Mouse (Mus musculus): Measurements from ENCODE around the gene Ate1. TPM values are rescaled to one million over a fixed set of nuclear protein-coding genes. Genes with fewer than 3 reads are reported as not detected.

The Ate1 gene
- 77.3 TPM for polyA plus RNA-seq (2014; fragmentation: Illumina TruSeq; extraction: RNeasy Lipid Tissue Mini Kit (QIAGEN cat#74804); ENCODE audit: low read depth, low replicate concordance)

GRCm38 (mm10) chr7:130520049-130520425, at the start of gene Ate1:
TSS of gene Ate1 (minus strand) at chr7:130520369.

Other genes with a start within 250 kb of the Ate1 start
- gene Nsmce4a, start 52.7 kb upstream of the Ate1 start, polyA plus RNA-seq (2014; fragmentation: Illumina TruSeq; extraction: RNeasy Lipid Tissue Mini Kit (QIAGEN cat#74804); ENCODE audit: low read depth, low replicate concordance), result 87.9 TPM
- gene Tacc2, start 57.1 kb upstream of the Ate1 start, polyA plus RNA-seq (2014; fragmentation: Illumina TruSeq; extraction: RNeasy Lipid Tissue Mini Kit (QIAGEN cat#74804); ENCODE audit: low read depth, low replicate concordance), result 3.1 TPM

All from testis, adult 10 weeks (tissue).